Mouse (Mus musculus) kidney, postnatal 25 days (tissue): ENCODE results near the gene Fgfr2.

Experiments used
- DNase-seq, 2 experiments: peaks; one replicate each; pipeline ENCODE4 v3.0.0; 2021; ENCODE audit warnings: mixed read lengths in 2 of 2

Fgfr2 gene

DNA sequence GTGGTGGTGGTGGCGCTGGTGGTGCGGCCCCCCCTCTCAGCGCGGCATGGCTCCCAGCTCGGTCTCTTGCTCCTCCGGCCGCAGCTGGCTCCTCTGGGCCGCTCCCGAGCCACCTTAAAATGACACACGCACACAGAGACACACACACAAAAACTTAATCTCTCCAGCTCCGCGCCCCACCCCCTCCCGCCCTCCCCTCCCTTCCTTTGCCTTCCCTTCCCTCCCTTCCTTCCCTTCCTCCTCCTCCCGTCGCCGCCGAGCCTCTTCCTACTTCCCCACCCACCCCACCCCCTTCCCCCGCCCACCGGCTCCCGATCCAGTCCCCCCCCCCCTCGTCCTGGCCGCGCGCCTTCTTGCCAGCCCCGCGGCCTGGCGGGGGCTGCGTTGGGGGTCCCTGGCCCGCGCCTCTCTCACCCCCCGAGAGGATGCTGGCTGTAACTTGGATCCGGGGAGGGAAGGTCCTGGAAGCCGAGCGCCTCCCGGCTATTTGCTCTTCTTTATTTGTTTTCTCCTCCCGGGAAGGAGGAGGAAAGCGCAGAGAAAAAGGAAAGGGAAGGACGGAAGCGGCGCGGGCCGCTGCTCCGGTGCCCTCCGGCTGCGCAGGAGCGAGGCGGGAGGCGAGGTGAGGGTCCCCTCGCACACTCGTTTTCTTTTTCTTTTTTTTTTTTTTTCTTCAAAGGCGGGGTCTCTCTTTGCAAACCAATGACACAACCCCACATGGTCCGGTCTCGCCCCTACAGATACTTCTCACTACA is at the start of gene Fgfr2:
Gene Fgfr2, minus strand, starts transcription at position 107 of the 755 bp plus-strand sequence.
- peak; percentile 74 to 87 for DNase-seq

DNA sequence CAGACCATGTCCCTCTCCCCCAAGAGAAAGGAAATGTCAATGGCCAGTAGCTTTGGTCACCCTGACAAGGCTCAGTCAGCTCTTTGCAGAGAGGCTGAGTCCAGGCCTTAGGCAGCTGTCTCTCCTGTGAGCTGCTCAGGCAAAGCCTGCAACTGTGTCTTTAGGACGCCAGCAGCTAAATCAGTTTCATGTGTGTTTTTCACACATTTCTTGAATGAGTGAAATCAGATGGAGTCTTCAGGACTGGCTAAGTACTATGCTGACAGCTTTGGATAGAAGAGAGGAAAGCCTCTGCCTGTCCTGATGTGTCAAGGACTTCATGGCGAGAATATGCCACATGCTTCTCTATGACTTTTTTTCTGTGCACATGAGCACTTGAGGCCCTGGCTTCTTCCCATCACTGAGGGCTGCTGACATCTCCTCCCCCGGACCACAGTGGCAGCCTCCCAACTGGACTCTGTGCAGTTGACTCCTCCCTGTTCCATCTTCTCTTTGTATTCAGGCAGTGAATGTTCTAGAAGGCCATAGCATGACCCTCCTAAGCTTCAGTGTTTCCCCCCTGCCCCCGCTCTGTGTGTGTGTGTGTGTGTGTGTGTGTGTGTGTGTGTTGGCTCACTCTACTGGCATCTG is 48.4 kb upstream of the Fgfr2 start:
- peak in 1 of 2 experiments; percentile 32 for DNase-seq

- DNase-seq = peak in 1 of 2 experiments; percentile 15
Observed at GRCm38 (mm10) chr7:133168928-133169327, 45.8 kb upstream of the Fgfr2 start.

DNA sequence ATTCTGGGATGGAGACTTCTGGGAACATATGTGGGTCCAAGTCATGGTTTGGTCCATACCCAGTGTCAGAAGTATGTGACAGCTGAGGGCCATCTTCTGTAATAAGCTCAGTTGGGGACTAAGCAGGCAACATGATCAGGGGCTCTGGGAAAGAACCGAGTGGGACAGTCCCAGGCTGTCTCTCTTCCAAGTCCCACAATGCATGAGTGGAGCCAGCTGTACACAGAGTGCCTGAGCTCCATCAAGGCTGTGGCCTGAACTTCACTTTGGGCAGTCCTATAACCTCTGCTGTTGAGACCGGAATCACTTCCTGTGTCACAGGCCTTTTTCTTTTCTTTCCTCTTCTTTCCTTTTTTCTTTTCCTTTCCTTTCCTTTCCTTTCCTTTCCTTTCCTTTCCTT is 44.8 kb upstream of the Fgfr2 start:
- peak in 1 of 2 experiments; percentile 25 for DNase-seq

GRCm38 (mm10) chr7:133164770-133165169 is 41.6 kb upstream of the Fgfr2 start:
- peak; percentile 20 to 29 for DNase-seq

DNA sequence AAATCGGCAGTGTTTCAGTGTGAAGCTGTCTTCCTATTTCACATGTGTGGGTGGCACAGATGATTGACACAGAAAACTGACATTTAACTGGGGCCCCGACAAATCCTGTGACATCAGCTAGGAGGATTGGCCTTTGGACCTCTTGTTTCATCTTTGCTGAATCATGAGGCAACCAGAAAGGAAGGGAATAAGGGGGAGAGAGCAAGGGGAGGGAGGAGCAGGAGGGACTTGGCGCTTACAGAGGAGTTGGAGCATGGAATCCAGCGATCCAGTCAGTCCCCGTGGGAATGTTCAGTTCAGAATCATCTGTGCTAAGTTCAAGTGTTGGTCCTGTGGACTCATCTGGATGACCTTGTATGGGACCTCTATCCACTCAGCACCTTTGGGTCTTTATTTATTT is 39.9 kb upstream of the Fgfr2 start:
- peak; percentile 42 to 65 for DNase-seq

GRCm38 (mm10) chr7:133162131-133162530 is 39.0 kb upstream of the Fgfr2 start:
- peak in 1 of 2 experiments; percentile 40 for DNase-seq

GRCm38 (mm10) chr7:133161362-133162080 is 38.4 kb upstream of the Fgfr2 start:
- DNase-seq = peak in 1 of 2 experiments; percentile 16

- no peak for DNase-seq
Observed at GRCm38 (mm10) chr7:133159519-133159918, 36.4 kb upstream of the Fgfr2 start.

GRCm38 (mm10) chr7:133155621-133156020 is 32.5 kb upstream of the Fgfr2 start:
- DNase-seq = no peak

GRCm38 (mm10) chr7:133154846-133155245 is 31.7 kb upstream of the Fgfr2 start:
- DNase-seq = no peak

DNA sequence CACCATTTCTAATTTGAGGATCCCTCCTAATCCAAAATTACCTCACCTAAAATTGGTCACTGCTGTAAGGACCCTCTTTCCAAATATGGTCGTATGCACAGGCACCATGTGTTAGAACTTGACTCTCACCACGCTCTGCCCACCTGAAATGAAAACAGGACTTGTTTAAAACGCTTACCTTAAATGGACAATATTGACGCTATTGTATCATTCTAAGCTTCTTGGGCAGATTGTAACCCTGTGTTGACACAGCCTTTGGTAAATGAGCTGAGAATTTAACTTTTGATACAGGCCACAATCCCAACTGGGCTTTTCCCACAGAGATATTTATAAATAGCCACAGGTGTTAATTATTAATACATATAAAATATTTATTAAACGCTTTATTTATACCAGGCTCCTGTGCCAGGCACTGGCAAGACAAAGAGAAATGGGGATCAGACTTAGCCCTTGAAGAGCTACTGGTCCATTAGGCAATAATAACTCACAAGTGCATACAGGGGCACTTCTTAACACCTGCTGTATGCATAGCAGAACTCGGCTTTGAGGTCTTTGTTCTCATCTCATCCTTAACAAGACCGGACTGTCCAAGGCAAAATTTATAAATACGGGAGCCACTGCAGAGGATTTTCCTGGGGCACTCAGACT is 16.7 kb upstream of the Fgfr2 start:
- DNase-seq = no peak

DNA sequence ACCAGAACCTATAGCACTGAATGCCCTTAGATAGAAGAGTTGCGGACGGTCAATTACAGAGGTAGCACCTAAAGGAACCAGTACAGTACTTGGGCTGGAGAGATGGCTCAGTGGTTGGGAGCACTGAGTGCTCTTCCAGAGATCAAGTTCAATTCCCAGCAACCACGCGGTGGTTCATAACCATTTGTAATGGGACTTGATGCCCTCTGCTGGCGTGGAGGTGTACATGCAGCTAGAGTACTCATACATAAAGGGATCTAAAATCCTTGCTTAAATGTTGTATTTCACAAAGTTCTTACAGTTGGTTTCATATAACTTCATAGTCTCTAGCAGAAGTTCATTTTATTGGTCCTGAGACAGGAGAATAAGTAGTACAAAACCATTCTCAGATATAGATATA is 10.4 kb upstream of the Fgfr2 start:
- no peak for DNase-seq

DNA sequence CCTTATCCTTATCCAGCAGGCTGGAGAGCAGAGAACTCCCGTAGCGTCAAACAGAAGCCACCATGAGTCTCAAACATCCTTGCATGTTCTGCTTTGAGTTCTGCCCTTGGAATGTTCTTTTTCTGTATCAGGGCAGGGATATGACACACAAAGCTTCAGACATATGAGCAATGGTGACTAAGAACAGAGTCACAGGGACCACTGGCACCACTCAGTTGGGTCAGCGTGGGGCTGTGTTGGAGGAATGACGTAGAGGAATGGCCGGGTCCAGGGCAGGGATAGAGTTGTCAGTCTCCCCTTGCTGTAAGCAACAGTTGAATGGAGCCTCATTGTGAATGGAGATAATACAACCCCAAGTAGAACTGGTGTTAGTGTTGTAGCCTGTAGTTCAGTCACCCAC is 9.6 kb upstream of the Fgfr2 start:
- no peak for DNase-seq

GRCm38 (mm10) chr7:133124701-133125485 is 1.7 kb upstream of the Fgfr2 start:
- DNase-seq = peak in 1 of 2 experiments; percentile 56

DNA sequence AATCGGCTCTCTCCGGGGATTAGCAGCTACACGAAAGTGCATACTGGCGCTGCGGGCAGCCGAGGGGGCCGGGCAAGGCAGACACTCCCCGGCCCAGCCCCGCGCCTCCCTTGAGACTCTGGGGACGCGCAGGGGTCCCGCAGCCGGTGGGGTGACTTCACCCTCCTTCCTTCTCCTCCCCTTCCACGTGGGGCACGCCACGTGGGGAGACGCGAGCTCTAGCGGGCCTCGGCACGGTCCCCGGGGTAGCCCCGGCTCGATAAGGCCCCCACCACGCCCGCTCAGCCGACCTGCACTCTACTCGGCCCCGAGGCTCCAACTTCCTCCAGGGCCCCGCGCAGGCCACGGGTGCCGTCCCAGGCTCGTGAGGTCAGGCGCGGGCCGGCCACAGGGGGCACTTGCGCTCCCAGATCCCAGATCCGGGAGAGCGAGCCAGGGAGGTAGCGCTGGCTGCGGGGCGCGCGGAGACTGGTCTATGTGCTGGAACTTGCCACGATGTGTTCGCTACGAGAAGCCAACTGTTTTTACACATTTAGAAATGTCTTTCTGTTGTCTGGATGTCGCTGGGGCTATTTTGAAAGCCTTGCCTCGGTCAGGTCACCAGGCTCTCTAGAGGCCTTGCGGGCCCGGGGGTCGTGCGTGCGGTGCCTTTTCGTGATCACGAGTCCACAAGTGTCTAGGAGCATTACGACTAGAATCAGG is 1.0 kb upstream of the Fgfr2 start, which contains the start of gene Ctbp2:
Gene Ctbp2, minus strand, starts transcription at position 356 of the 702 bp plus-strand sequence.
- peak; percentile 86 to 93 for DNase-seq

- peak; percentile 49 to 79 for DNase-seq
Observed at GRCm38 (mm10) chr7:133122379-133123243, 539 bp downstream of the Fgfr2 start.

DNA sequence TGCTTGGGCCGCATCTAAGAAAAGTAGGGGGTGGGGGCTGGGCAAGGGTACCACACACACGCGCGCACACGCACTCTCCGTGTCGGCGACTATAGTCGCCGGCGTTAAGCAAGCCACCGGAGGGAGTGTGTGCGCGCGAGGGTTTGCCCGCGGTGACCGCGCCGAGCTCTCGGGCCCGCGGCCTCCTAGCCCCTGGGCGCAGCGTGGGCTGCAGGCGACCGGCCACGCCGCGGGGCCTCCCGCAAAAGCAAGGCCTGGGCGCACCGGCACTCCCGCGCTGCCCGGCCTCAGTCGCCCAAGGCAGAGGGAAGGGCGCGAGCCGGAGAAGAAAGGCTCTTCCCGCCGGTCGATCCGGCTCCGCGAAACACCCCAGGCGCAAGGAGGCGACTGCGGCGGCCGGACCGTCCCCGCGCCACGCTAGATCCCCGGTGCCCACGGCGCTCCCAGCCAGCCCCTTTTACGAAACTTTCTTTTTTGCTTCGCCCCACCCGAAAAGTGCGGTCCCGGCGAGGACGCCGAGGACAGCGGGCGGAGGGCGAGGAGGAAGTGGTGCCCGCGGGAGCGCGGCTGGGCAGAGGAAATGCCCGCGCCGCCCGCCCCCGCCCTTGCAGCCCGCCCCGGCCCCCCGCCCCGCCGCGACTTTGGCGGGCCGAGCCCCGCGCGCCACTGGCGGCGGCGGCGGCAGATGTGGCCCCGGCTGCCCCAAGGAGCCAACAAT is 1.3 kb downstream of the Fgfr2 start:
- DNase-seq = peak in 1 of 2 experiments; percentile 70

DNA sequence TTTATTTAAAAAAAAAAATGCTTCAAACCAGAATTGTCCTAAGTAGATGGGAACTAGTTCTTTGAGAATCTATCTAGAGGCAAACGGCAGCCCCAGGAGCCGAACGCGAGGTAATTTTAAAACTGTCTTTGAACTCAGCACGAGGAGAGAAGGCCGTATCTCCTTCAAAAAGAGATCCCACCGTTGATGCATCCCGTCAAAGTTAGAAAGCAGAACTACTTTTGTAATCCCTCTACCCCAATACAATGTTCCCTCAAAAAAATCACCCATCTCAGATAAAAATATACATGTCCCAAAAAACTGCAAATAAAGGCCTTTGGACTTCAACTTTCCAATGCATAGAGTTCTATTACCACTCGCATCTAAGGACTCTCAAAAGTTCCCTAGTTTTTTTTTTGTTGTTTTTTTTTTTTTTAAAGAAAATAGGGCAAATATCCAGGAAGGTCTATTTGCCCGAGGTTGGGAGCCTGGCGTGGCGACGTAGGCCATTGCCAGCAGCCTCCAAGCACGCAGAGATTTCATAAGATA is 2.0 kb downstream of the Fgfr2 start:
- DNase-seq = no peak
